Mouse (Mus musculus) stomach, embryonic 16.5 days (tissue): ENCODE results near the gene Fam178b. TPM values are rescaled to one million over a fixed set of nuclear protein-coding genes. Genes with fewer than 3 reads are reported as not detected.

ENCODE experiments used
- ATAC-seq: fragments of 200-750 bp; cut with Nextera tagmentation; 2 replicates; pipeline ENCODE4 v1.8.0; 2017; ENCODE audit warnings: moderate number of reproducible peaks, moderate TSS enrichment; ENCODE audit not compliant: insufficient read depth, low FRiP score
- H3K27ac ChIP-seq: fragments of 300-500 bp; sonication (generic); 2 replicates; pipeline ENCODE4 v1.5.1; 2014; ENCODE audit warnings: low read length
- H3K27me3 ChIP-seq: fragments of 300-500 bp; sonication (generic); 2 replicates; pipeline ENCODE4 v1.6.1; 2014; ENCODE audit warnings: low read length, control low read depth, mixed read lengths; ENCODE audit not compliant: control insufficient read depth, insufficient read depth
- H3K36me3 ChIP-seq: fragments of 300-500 bp; sonication (generic); 2 replicates; pipeline ENCODE4 v1.6.1; 2014; ENCODE audit warnings: low read length; ENCODE audit not compliant: control insufficient read depth, insufficient read depth
- H3K4me1 ChIP-seq: fragments of 300-500 bp; sonication (generic); 2 replicates; pipeline ENCODE4 v1.6.1; 2014; ENCODE audit warnings: low read length, control low read depth, mixed read lengths; ENCODE audit not compliant: control insufficient read depth, insufficient read depth
- H3K4me2 ChIP-seq: fragments of 300-500 bp; sonication (generic); 2 replicates; pipeline ENCODE4 v1.6.1; 2014; ENCODE audit warnings: low read depth, low read length, mixed read lengths
- H3K4me3 ChIP-seq: fragments of 300-500 bp; sonication (generic); replicated peaks from 2 replicates; pipeline ENCODE4 v1.5.1; 2014; ENCODE audit warnings: mild to moderate bottlenecking, low read length
- H3K9ac ChIP-seq: fragments of 300-500 bp; sonication (generic); 2 replicates; pipeline ENCODE4 v1.6.1; 2014; ENCODE audit warnings: low read length
- H3K9me3 ChIP-seq: fragments of 300-500 bp; sonication (generic); replicated peaks from 2 replicates; pipeline ENCODE4 v1.6.1; 2016; ENCODE audit warnings: low read length, control low read depth; ENCODE audit not compliant: control insufficient read depth
- WGBS: fragments of 180-500 bp; shearing (Covaris S2); extraction: QIAGEN DNeasy Blood & Tissue Kit; methylation state at CpG from one replicate; pipeline ENCODE4 v1.1.7; 2014; 5-methylcytosine and 5-hydroxymethylcytosine counted together
- polyA plus RNA-seq: library from polyadenylated mRNA; unstranded; fragments of >200 nt; fragmentation: Nextera tagmentation; extraction: Ambion mirVana; gene quantifications from 2 replicates; pipeline ENCODE4 v1.2.1, GENCODE M21; 2015

Gene Fam178b
- polyA plus RNA-seq, 1 experiment from 2014 or later = 0.50 TPM

GRCm38 (mm10) chr1:36569694-36570276 lies 113.2 kb downstream of the Fam178b start:
- H3K9me3 ChIP-seq = no peaks in the 10 kb centered on the region
- H3K9ac ChIP-seq = peak overlapping the region; percentile 27; the same call in 1 of the 2 replicates
- H3K4me3 ChIP-seq = no peak overlapping the region
- H3K4me1 ChIP-seq = peaks cover 43% of the 10 kb centered on the region
- ATAC-seq = no peak
- no peak overlapping the region for H3K4me2 ChIP-seq
- H3K36me3 ChIP-seq = no peaks in the 10 kb centered on the region
- no peaks in the 10 kb centered on the region for H3K27me3 ChIP-seq
- H3K27ac ChIP-seq = peak overlapping the region; percentile 70
- 41% methylated on average over 7 of the region's 7 CpGs for WGBS

- Histone ChIP-seq H3K4me3 (no peak overlapping the region), H3K4me1 (peaks cover 37% of the 10 kb centered on the region), H3K9me3 (no peaks in the 10 kb centered on the region), H3K36me3 (no peaks in the 10 kb centered on the region), H3K27me3 (no peaks in the 10 kb centered on the region), H3K27ac (peak overlapping the region; percentile 70), H3K4me2 (no peak overlapping the region), H3K9ac (no peak overlapping the region; the same call in 1 of the 2 replicates)
- 54% methylated on average over 4 of the region's 4 CpGs for WGBS
- peak; percentile 31; the same call in 1 of the 2 replicates for ATAC-seq
These were observed 114.2 kb downstream of the Fam178b start for GRCm38 (mm10) chr1:36568776-36569175.

- no peaks in the 10 kb centered on the region for H3K9me3 ChIP-seq
- H3K4me1 ChIP-seq = peaks cover 30% of the 10 kb centered on the region
- WGBS = 43% methylated on average over 21 of the region's 21 CpGs
- peak overlapping the region; percentile 70; the same call in 1 of the 2 replicates for H3K27ac ChIP-seq
- no peak overlapping the region for H3K4me2 ChIP-seq
- peak; percentile 38; the same call in 1 of the 2 replicates for ATAC-seq
- no peak overlapping the region for H3K4me3 ChIP-seq
- no peaks in the 10 kb centered on the region for H3K36me3 ChIP-seq
- 0 out of 2 replicates have a peak overlapping the region, but pooled peaks have one; percentile 15 for H3K9ac ChIP-seq
- H3K27me3 ChIP-seq = no peaks in the 10 kb centered on the region
These were observed 115.0 kb downstream of the Fam178b start for GRCm38 (mm10) chr1:36567818-36568603.

DNA sequence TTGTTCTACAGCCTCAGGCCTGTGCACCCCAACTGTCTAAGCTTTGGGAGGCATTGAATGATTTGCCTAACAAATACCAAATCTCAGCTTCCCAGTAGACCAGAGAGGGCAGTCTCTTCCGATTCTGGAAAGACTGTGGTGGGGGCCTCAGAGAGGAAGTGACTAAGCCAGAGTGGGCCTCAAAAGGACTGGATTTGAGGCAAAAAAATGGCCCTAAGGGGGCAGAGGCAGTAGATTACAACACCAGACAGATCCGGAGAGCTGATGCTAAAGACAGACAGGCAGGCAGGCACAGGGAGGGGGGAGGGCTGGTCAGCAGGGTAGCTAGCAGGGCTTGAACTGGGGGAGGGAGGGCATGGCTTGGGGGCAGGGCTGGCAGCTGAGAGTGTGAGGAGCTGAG lies 116.6 kb downstream of the Fam178b start:
- WGBS = 36% methylated on average over 2 of the region's 2 CpGs
- no peaks in the 10 kb centered on the region for H3K9me3 ChIP-seq

DNA sequence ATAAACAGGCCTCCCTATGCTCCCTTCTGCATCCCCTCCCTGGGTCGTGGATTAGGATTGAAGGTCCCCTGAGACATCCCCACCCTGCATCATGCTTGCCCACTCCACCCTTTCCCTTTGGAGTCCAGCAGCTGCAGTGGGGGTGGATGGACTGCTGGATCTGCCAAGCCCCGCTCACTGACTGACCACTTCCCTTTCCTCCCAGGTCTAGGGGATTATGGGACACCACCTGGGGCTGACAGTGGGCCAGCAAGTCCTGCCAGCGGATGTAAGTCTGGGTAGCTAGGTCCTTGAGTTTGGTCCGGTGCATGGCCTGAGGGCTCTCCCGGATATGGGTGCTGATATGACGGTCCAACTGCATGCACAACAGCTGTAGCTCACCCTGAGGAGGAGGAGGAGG lies 118.9 kb downstream of the Fam178b start:
- WGBS = 74% methylated on average over 6 of the region's 6 CpGs
- Histone ChIP-seq H3K9me3 (no peaks in the 10 kb centered on the region), H3K4me2 (no peak overlapping the region), H3K4me1 (peaks cover 9% of the 10 kb centered on the region), H3K4me3 (no peak overlapping the region), H3K36me3 (no peaks in the 10 kb centered on the region), H3K27me3 (no peaks in the 10 kb centered on the region), H3K27ac (no peak overlapping the region), H3K9ac (no peak overlapping the region)
- no peak for ATAC-seq

More for the DNA sequence above, 116.6 kb downstream of the Fam178b start:
- Histone ChIP-seq H3K27ac (no peak overlapping the region), H3K4me2 (no peak overlapping the region), H3K9ac (no peak overlapping the region), H3K27me3 (no peaks in the 10 kb centered on the region), H3K4me3 (no peak overlapping the region), H3K36me3 (no peaks in the 10 kb centered on the region), H3K4me1 (peaks cover 22% of the 10 kb centered on the region)
- ATAC-seq = no peak

GRCm38 (mm10) chr1:36563632-36564031 lies 119.4 kb downstream of the Fam178b start:
- H3K9ac ChIP-seq = no peak overlapping the region
- H3K36me3 ChIP-seq = no peaks in the 10 kb centered on the region
- no peaks in the 10 kb centered on the region for H3K27me3 ChIP-seq
- H3K9me3 ChIP-seq = no peaks in the 10 kb centered on the region
- no peak overlapping the region for H3K27ac ChIP-seq
- H3K4me3 ChIP-seq = no peak overlapping the region
- no peak overlapping the region for H3K4me2 ChIP-seq
- no peak for ATAC-seq
- WGBS = 63% methylated on average over 4 of the region's 4 CpGs
- H3K4me1 ChIP-seq = peaks cover 12% of the 10 kb centered on the region

DNA sequence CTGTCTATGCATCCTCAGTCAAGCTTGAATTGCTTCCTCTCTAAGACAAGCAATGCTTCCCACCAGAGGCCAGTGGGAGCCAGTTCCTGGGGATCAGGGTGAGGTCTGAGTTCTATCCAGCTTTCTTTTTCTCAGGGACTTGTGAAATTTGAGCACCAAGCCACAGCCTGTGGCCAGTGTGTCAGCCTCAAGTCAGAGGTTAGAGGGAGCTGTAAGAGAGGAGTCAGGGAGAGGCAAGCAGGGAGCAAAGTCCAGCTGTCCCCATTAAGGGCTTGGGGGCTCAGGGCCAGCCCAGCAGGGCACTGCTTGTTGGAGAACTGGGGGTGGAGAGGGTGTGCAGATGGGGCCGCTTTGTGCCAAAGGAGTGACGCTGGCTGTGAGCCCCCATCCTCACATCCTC lies 119.8 kb downstream of the Fam178b start:
- ATAC-seq = no peak
- peaks cover 13% of the 10 kb centered on the region for H3K4me1 ChIP-seq

GRCm38 (mm10) chr1:36562388-36562787 lies 120.6 kb downstream of the Fam178b start:
- peaks cover 13% of the 10 kb centered on the region for H3K4me1 ChIP-seq
- 74% methylated on average over 4 of the region's 4 CpGs for WGBS
- no peak for ATAC-seq
- H3K36me3 ChIP-seq = no peaks in the 10 kb centered on the region
- no peak overlapping the region for H3K27ac ChIP-seq
- no peak overlapping the region for H3K4me3 ChIP-seq
- no peak overlapping the region for H3K4me2 ChIP-seq
- no peak overlapping the region for H3K9ac ChIP-seq
- H3K9me3 ChIP-seq = no peaks in the 10 kb centered on the region
- H3K27me3 ChIP-seq = no peaks in the 10 kb centered on the region

More for the DNA sequence above, 119.8 kb downstream of the Fam178b start:
- no peaks in the 10 kb centered on the region for H3K27me3 ChIP-seq
- no peak overlapping the region for H3K9ac ChIP-seq
- no peak overlapping the region for H3K4me3 ChIP-seq
- H3K9me3 ChIP-seq = no peaks in the 10 kb centered on the region
- WGBS = 68% methylated on average over 2 of the region's 2 CpGs
- H3K4me2 ChIP-seq = no peak overlapping the region
- no peak overlapping the region for H3K27ac ChIP-seq
- no peaks in the 10 kb centered on the region for H3K36me3 ChIP-seq

GRCm38 (mm10) chr1:36560903-36561302 lies 122.1 kb downstream of the Fam178b start:
- Histone ChIP-seq H3K27me3 (no peaks in the 10 kb centered on the region), H3K36me3 (no peaks in the 10 kb centered on the region), H3K27ac (no peak overlapping the region), H3K9me3 (no peaks in the 10 kb centered on the region), H3K9ac (no peak overlapping the region), H3K4me2 (no peak overlapping the region), H3K4me3 (no peak overlapping the region), H3K4me1 (peaks cover 13% of the 10 kb centered on the region)
- WGBS = 53% methylated on average over 6 of the region's 6 CpGs
- ATAC-seq = no peak
